Comparison of ENCODE assay signal across 7 mouse cellular contexts in genomic region chr4:86696890-86697289, GRCm38 (mm10). TPM values are rescaled to one million over a fixed set of nuclear protein-coding genes. Genes with fewer than 3 reads are reported as not detected.
DNase-seq lines count a peak whose midpoint lies in the region; ATAC-seq and TF ChIP-seq lines count a peak whose summit lies in the region.

No protein-coding gene starts in this region.

- no peaks in the 10 kb centered on the region for H3K9me3 ChIP-seq in forebrain, embryonic 12.5 days
- H3K9me3 ChIP-seq in intestine, postnatal 0 days (ENCODE audit: control insufficient read depth): no peaks in the 10 kb centered on the region

- ATAC-seq in forebrain, embryonic 12.5 days (ENCODE audit: low FRiP score): peak; percentile 67
- ATAC-seq in intestine, postnatal 0 days: peak; percentile 53; the same call in 1 of the 2 replicates

- no peaks in the 10 kb centered on the region for H3K4me1 ChIP-seq in forebrain, embryonic 12.5 days
- H3K4me1 ChIP-seq in intestine, postnatal 0 days (replicated peaks; ENCODE audit: control insufficient read depth, insufficient read depth, low read length): no peaks in the 10 kb centered on the region

- peak; percentile 20 for DNase-seq in urinary bladder, postnatal 14 days (ENCODE audit: low spot score)
- no peak for DNase-seq in urinary bladder, adult 2 months (ENCODE audit: low spot score)
- peak; percentile 28 for DNase-seq in brain, embryonic 18.5 days (ENCODE audit: low read depth, low spot score)
- peak; percentile 68 for DNase-seq in lung, postnatal 25 days (ENCODE audit: low spot score)
- peak; percentile 11 for DNase-seq in right cerebral cortex, postnatal 25 days

- no peak overlapping the region for H3K4me3 ChIP-seq in forebrain, embryonic 12.5 days (replicated peaks)
- H3K4me3 ChIP-seq in intestine, postnatal 0 days (ENCODE audit: low read depth, low read length): no peak overlapping the region

- WGBS in forebrain, embryonic 12.5 days: 7% methylated on average over 4 of the region's 4 CpGs
- 10% methylated on average over 4 of the region's 4 CpGs for WGBS in intestine, postnatal 0 days

- TF ChIP-seq CTCF in intestine, postnatal 0 days (IDR thresholded peaks at IDR 0.05; ENCODE audit: low read depth): peak; percentile 91

- no peak overlapping the region for H3K9ac ChIP-seq in forebrain, embryonic 12.5 days
- H3K9ac ChIP-seq in intestine, postnatal 0 days (ENCODE audit: low read depth, low read length): no peak overlapping the region

- no peaks in the 10 kb centered on the region for H3K27me3 ChIP-seq in forebrain, embryonic 12.5 days
- H3K27me3 ChIP-seq in intestine, postnatal 0 days (replicated peaks; ENCODE audit: control insufficient read depth, insufficient read depth, low read length): no peaks in the 10 kb centered on the region

- H3K4me2 ChIP-seq in forebrain, embryonic 12.5 days: no peak overlapping the region
- no peak overlapping the region for H3K4me2 ChIP-seq in intestine, postnatal 0 days (replicated peaks; ENCODE audit: low read depth)

- H3K36me3 ChIP-seq in forebrain, embryonic 12.5 days (replicated peaks): no peaks in the 10 kb centered on the region
- no peaks in the 10 kb centered on the region for H3K36me3 ChIP-seq in intestine, postnatal 0 days (ENCODE audit: control insufficient read depth, insufficient read depth)

- no peak overlapping the region for H3K27ac ChIP-seq in forebrain, embryonic 12.5 days
- H3K27ac ChIP-seq in intestine, postnatal 0 days (ENCODE audit: low read depth, low read length): no peak overlapping the region

RNA-seq across cellular contexts. Expression of gene Plin2, which starts 27.0 kb away (rescaled TPM):
- polyA plus RNA-seq in urinary bladder, adult 2 months (2012; rRNA removed): 129 and 151 TPM in 2 replicates
- 44.8 and 46.7 TPM in 2 replicates for polyA plus RNA-seq in forebrain, embryonic 12.5 days (2016; fragmentation: Nextera tagmentation; extraction: Ambion mirVana)
- 500 and 531 TPM in 2 replicates for polyA plus RNA-seq in intestine, postnatal 0 days (2015; fragmentation: Nextera tagmentation; extraction: Ambion mirVana)

RNA-seq across cellular contexts. Expression of gene Dennd4c, which starts 51.5 kb away (rescaled TPM):
- 12.5 and 15.2 TPM in 2 replicates for polyA plus RNA-seq in urinary bladder, adult 2 months (2012; rRNA removed)
- polyA plus RNA-seq in forebrain, embryonic 12.5 days (2016; fragmentation: Nextera tagmentation; extraction: Ambion mirVana): 7.3 and 8.6 TPM in 2 replicates
- polyA plus RNA-seq in intestine, postnatal 0 days (2015; fragmentation: Nextera tagmentation; extraction: Ambion mirVana): 3.2 and 3.8 TPM in 2 replicates
